Mouse (Mus musculus): Measurements from ENCODE around the gene Psmc3.

GRCm38 (mm10) chr2:91051917-91052316 lies 1.9 kb upstream of the Psmc3 start:
- TF ChIP-seq CTCF (IDR thresholded peaks at IDR 0.05; ENCODE audit: low read depth, low read length), result no peak
- TF ChIP-seq POLR2A (IDR thresholded peaks at IDR 0.05; ENCODE audit: extremely low read depth, insufficient read depth, low read length), result no peak

Measured in liver, adult 2 months (tissue).